Mouse (Mus musculus) ES-Bruce4 (cell line): Measurements from ENCODE around the gene Inpp5d.

Source experiments
- CTCF ChIP-seq: IDR thresholded peaks from one replicate; pipeline ENCODE4 v1.8.1; 2011; ENCODE audit warnings: low read depth, low read length
- POLR2A ChIP-seq: IDR thresholded peaks from one replicate; pipeline ENCODE4 v1.8.1; 2011; ENCODE audit warnings: low read length; ENCODE audit not compliant: insufficient read depth

GRCm38 (mm10) chr1:87723351-87723750 lies 103.2 kb downstream of the Inpp5d start:
- no peak for TF ChIP-seq CTCF
- TF ChIP-seq POLR2A, result no peak
